ENCODE assay signal across 8 mouse cellular contexts in genomic region chr13:34343719-34344375, GRCm38 (mm10). TPM values are rescaled to one million over a fixed set of nuclear protein-coding genes. Genes with fewer than 3 reads are reported as not detected.
DNase-seq lines count a peak whose midpoint lies in the region; ATAC-seq and TF ChIP-seq lines count a peak whose summit lies in the region.

No protein-coding gene starts in this region.

- H3K27me3 ChIP-seq in embryonic facial prominence, embryonic 15.5 days = peaks cover 7% of the 10 kb centered on the region; the same call in 1 of the 2 replicates
- H3K27me3 ChIP-seq in hindbrain, embryonic 12.5 days = peaks cover 3% of the 10 kb centered on the region; the same call in 1 of the 2 replicates
- no peaks in the 10 kb centered on the region; the same call in 1 of the 2 replicates for H3K27me3 ChIP-seq in midbrain, embryonic 11.5 days (ENCODE audit: control insufficient read depth, insufficient read depth, low read length)
- H3K27me3 ChIP-seq in stomach, postnatal 0 days (ENCODE audit: control insufficient read depth, insufficient read depth, low read length) = no peaks in the 10 kb centered on the region

- peaks cover 29% of the 10 kb centered on the region for H3K4me1 ChIP-seq in embryonic facial prominence, embryonic 15.5 days
- H3K4me1 ChIP-seq in hindbrain, embryonic 12.5 days = peaks cover 33% of the 10 kb centered on the region
- H3K4me1 ChIP-seq in midbrain, embryonic 11.5 days (ENCODE audit: control insufficient read depth, insufficient read depth, low read length) = peaks cover 28% of the 10 kb centered on the region
- no peaks in the 10 kb centered on the region; the same call in 1 of the 2 replicates for H3K4me1 ChIP-seq in stomach, postnatal 0 days (replicated peaks; ENCODE audit: control insufficient read depth, insufficient read depth)

- H3K36me3 ChIP-seq in embryonic facial prominence, embryonic 15.5 days = no peaks in the 10 kb centered on the region
- no peaks in the 10 kb centered on the region for H3K36me3 ChIP-seq in hindbrain, embryonic 12.5 days
- H3K36me3 ChIP-seq in midbrain, embryonic 11.5 days (ENCODE audit: control insufficient read depth, insufficient read depth, low read length) = no peaks in the 10 kb centered on the region
- H3K36me3 ChIP-seq in stomach, postnatal 0 days (ENCODE audit: control insufficient read depth, insufficient read depth, low read length) = no peaks in the 10 kb centered on the region

- H3K4me2 ChIP-seq in embryonic facial prominence, embryonic 15.5 days (replicated peaks) = peak overlapping the region; percentile 99
- H3K4me2 ChIP-seq in hindbrain, embryonic 12.5 days (replicated peaks) = peak overlapping the region; percentile 93
- H3K4me2 ChIP-seq in midbrain, embryonic 11.5 days = peak overlapping the region; percentile 98
- H3K4me2 ChIP-seq in stomach, postnatal 0 days (replicated peaks; ENCODE audit: low read depth) = peak overlapping the region; percentile 95

- H3K9me3 ChIP-seq in embryonic facial prominence, embryonic 15.5 days (replicated peaks) = no peaks in the 10 kb centered on the region
- no peaks in the 10 kb centered on the region for H3K9me3 ChIP-seq in hindbrain, embryonic 12.5 days (replicated peaks)
- H3K9me3 ChIP-seq in midbrain, embryonic 11.5 days (ENCODE audit: control insufficient read depth, low read length) = no peaks in the 10 kb centered on the region
- H3K9me3 ChIP-seq in stomach, postnatal 0 days (ENCODE audit: control insufficient read depth, low read length) = no peaks in the 10 kb centered on the region

- intact Hi-C loops in gastrocnemius, postnatal 14 days (cut with DNase I; ENCODE audit: low total_unique reads) = loop anchor here (5.0 to 10.0 kb wide), 3 partner anchors 89 to 291 kb away; no protein-coding TSS in a partner anchor
- intact Hi-C loops in gastrocnemius, postnatal 36 days (cut with DNase I) = loop anchor here (2.0 kb wide), 1 partner anchor 151 kb away; no protein-coding TSS in a partner anchor
- intact Hi-C loops in left cerebral cortex, postnatal 36 days (cut with DNase I) = loop anchor here (2.0 to 5.0 kb wide), 2 partner anchors 47 to 155 kb away; no protein-coding TSS in a partner anchor

- 0 out of 2 replicates have a peak overlapping the region, but pooled peaks have one; percentile 75 for H3K27ac ChIP-seq in embryonic facial prominence, embryonic 15.5 days (replicated peaks)
- H3K27ac ChIP-seq in hindbrain, embryonic 12.5 days = 0 out of 2 replicates have a peak overlapping the region, but pooled peaks have one; percentile 84
- H3K27ac ChIP-seq in midbrain, embryonic 11.5 days (ENCODE audit: low read depth, low read length) = no peak overlapping the region
- H3K27ac ChIP-seq in stomach, postnatal 0 days (replicated peaks) = peak overlapping the region; percentile 84

- DNase-seq in gastrocnemius, postnatal 14 days = peak; percentile 17
- DNase-seq in gastrocnemius, postnatal 36 days = no peak
- DNase-seq in ZHBTc4 (ENCODE audit: low read depth, low spot score) = peak; percentile 66
- DNase-seq in left cerebral cortex, postnatal 36 days (ENCODE audit: low spot score in 2 of 2) = peak; percentile 45 to 65
- peak; percentile 95 for DNase-seq in midbrain, embryonic 11.5 days (ENCODE audit: low spot score, missing footprints)
- peak; percentile 36 for DNase-seq in stomach, postnatal 0 days (ENCODE audit: low spot score)

- no peak for ATAC-seq in embryonic facial prominence, embryonic 15.5 days (ENCODE audit: insufficient number of reproducible peaks, low FRiP score, low TSS enrichment, low read depth)
- ATAC-seq in hindbrain, embryonic 12.5 days (ENCODE audit: low FRiP score) = peak; percentile 26; the same call in 1 of the 2 replicates
- ATAC-seq in midbrain, embryonic 11.5 days (ENCODE audit: low FRiP score) = peak; percentile 41
- ATAC-seq in stomach, postnatal 0 days (ENCODE audit: low FRiP score, low TSS enrichment) = no peak

- no peak for TF ChIP-seq EP300 in stomach, postnatal 0 days (optimal IDR thresholded peaks at IDR 0.05)

- TF ChIP-seq CTCF in stomach, postnatal 0 days (IDR thresholded peaks at IDR 0.05; ENCODE audit: low read depth) = no peak

- peak overlapping the region; percentile 76 for H3K4me3 ChIP-seq in embryonic facial prominence, embryonic 15.5 days (replicated peaks)
- H3K4me3 ChIP-seq in hindbrain, embryonic 12.5 days = peak overlapping the region; percentile 94
- peak overlapping the region; percentile 89 for H3K4me3 ChIP-seq in midbrain, embryonic 11.5 days (ENCODE audit: low read depth, low read length)
- peak overlapping the region; percentile 70 for H3K4me3 ChIP-seq in stomach, postnatal 0 days (ENCODE audit: low read depth, low read length)

- 3% methylated on average over 31 of the region's 31 CpGs for WGBS in embryonic facial prominence, embryonic 15.5 days
- WGBS in hindbrain, embryonic 12.5 days = under 1% methylated on average over 31 of the region's 31 CpGs
- WGBS in midbrain, embryonic 11.5 days = under 1% methylated on average over 30 of the region's 31 CpGs
- 3% methylated on average over 30 of the region's 31 CpGs for WGBS in stomach, postnatal 0 days

- H3K9ac ChIP-seq in embryonic facial prominence, embryonic 15.5 days = peak overlapping the region; percentile 50
- peak overlapping the region; percentile 98 for H3K9ac ChIP-seq in hindbrain, embryonic 12.5 days
- peak overlapping the region; percentile 96 for H3K9ac ChIP-seq in midbrain, embryonic 11.5 days (ENCODE audit: low read length)
- H3K9ac ChIP-seq in stomach, postnatal 0 days (ENCODE audit: low read length) = peak overlapping the region; percentile 74

RNA-seq across cellular contexts. Expression of gene Slc22a23, which starts 1.1 kb away (rescaled TPM):
- 1 to 10 TPM; 7.8 to 9.9 TPM for total RNA-seq in gastrocnemius, postnatal 14 days (2021)
- 10 to 100 TPM in 1 of 2 experiments, 1 to 10 TPM in 1; 8.5 to 10.2 TPM for total RNA-seq in gastrocnemius, postnatal 36 days (2021)
- polyA plus RNA-seq in embryonic facial prominence, embryonic 15.5 days (2015; fragmentation: Nextera tagmentation; extraction: Ambion mirVana) = 4.3 and 4.6 TPM in 2 replicates
- 14.0 and 16.1 TPM in 2 replicates for polyA plus RNA-seq in hindbrain, embryonic 12.5 days (2016; fragmentation: Nextera tagmentation; extraction: Ambion mirVana)
- 10 to 100 TPM; 50.0 to 59.4 TPM for total RNA-seq in left cerebral cortex, postnatal 36 days (2021)
- 14.0 and 18.5 TPM in 2 replicates for polyA plus RNA-seq in midbrain, embryonic 11.5 days (2014; fragmentation: Nextera tagmentation; extraction: Ambion mirVana)
- 6.9 and 7.5 TPM in 2 replicates for polyA plus RNA-seq in stomach, postnatal 0 days (2015; fragmentation: Nextera tagmentation; extraction: Ambion mirVana)

Comparison
In these comparisons a context has a peak if more than half of its experiments do, and no peak if none do; other contexts are left out.
1. DNase-seq: peak in gastrocnemius, postnatal 14 days (single experiment), ZHBTc4 (single experiment), left cerebral cortex, postnatal 36 days (2 of 2), midbrain, embryonic 11.5 days (single experiment) and stomach, postnatal 0 days (single experiment); none in gastrocnemius, postnatal 36 days (0 of 2).
2. ATAC-seq: peak in hindbrain, embryonic 12.5 days (single experiment) and midbrain, embryonic 11.5 days (single experiment); none in embryonic facial prominence, embryonic 15.5 days (single experiment) and stomach, postnatal 0 days (single experiment).
3. Peak in every context shown above with its lines, with median percentiles within 50 percentile points of each other: H3K4me2 ChIP-seq, H3K4me3 ChIP-seq and H3K9ac ChIP-seq.